Mouse (Mus musculus) liver, embryonic 14.5 days (tissue): Measurements from ENCODE around the gene Rsbn1.

Source experiments
- CTCF ChIP-seq: IDR thresholded peaks from 2 replicates; pipeline ENCODE4 v1.5.1; 2016; ENCODE audit warnings: antibody characterized with exemption, low read depth, control low read depth
- EP300 ChIP-seq: IDR thresholded peaks from 2 replicates; pipeline ENCODE4 v1.6.1; 2016; ENCODE audit warnings: antibody characterized with exemption, low read depth

- TF ChIP-seq CTCF = no peak
- no peak for TF ChIP-seq EP300
Measured at GRCm38 (mm10) chr3:103893374-103893773, 20.5 kb upstream of the Rsbn1 start.
